Mouse (Mus musculus) forebrain, embryonic 14.5 days (tissue): ENCODE results near the gene Edaradd. TPM values are rescaled to one million over a fixed set of nuclear protein-coding genes. Genes with fewer than 3 reads are reported as not detected.

Experiments used
- ATAC-seq: fragments of 200-750 bp; cut with Nextera tagmentation; 2 replicates; pipeline ENCODE4 v1.8.0; 2017; ENCODE audit warnings: mild to moderate bottlenecking, moderate library complexity
- DNase-seq: peaks from one replicate; pipeline ENCODE4 v3.0.0-alpha.2; 2015; ENCODE audit warnings: low spot score
- H3K27ac ChIP-seq: fragments of 300-500 bp; sonication (generic); 2 replicates; pipeline ENCODE4 v1.5.1; 2014; ENCODE audit warnings: low read depth, mild to moderate bottlenecking, control low read depth, low read length, moderate library complexity
- H3K27me3 ChIP-seq: fragments of 300-500 bp; sonication (generic); replicated peaks from 2 replicates; pipeline ENCODE4 v1.6.1; 2014; ENCODE audit warnings: low read length, control low read depth, mixed read lengths; ENCODE audit not compliant: control insufficient read depth, insufficient read depth
- H3K36me3 ChIP-seq: fragments of 300-500 bp; sonication (generic); 2 replicates; pipeline ENCODE4 v1.6.1; 2014; ENCODE audit warnings: low read length, control low read depth; ENCODE audit not compliant: control insufficient read depth, insufficient read depth
- H3K4me1 ChIP-seq: fragments of 300-500 bp; sonication (generic); 2 replicates; pipeline ENCODE4 v1.6.1; 2014; ENCODE audit warnings: antibody characterized with exemption, low read length, control low read depth; ENCODE audit not compliant: control insufficient read depth, insufficient read depth
- H3K4me2 ChIP-seq: fragments of 300-500 bp; sonication (generic); 2 replicates; pipeline ENCODE4 v1.6.1; 2014; ENCODE audit warnings: mild to moderate bottlenecking, control low read depth, low read length
- H3K4me3 ChIP-seq: fragments of 300-500 bp; sonication (generic); 2 replicates; pipeline ENCODE4 v1.5.1; 2014; ENCODE audit warnings: low read depth, low read length, control low read depth
- H3K9ac ChIP-seq: fragments of 300-500 bp; sonication (generic); 2 replicates; pipeline ENCODE4 v1.6.1; 2014; ENCODE audit warnings: mild to moderate bottlenecking, low read length, control low read depth, moderate library complexity
- H3K9me3 ChIP-seq: fragments of 300-500 bp; sonication (generic); replicated peaks from 2 replicates; pipeline ENCODE4 v1.6.1; 2016; ENCODE audit warnings: low read length, control low read depth, mixed read lengths; ENCODE audit not compliant: control insufficient read depth
- WGBS: fragments of 180-500 bp; shearing (Covaris S2); extraction: QIAGEN DNeasy Blood & Tissue Kit; methylation state at CpG from one replicate; pipeline ENCODE4 v1.1.7; 2014; 5-methylcytosine and 5-hydroxymethylcytosine counted together
- polyA plus RNA-seq: library from polyadenylated mRNA; unstranded; fragments of >200 nt; fragmentation: Nextera tagmentation; extraction: Ambion mirVana; gene quantifications from 2 replicates; pipeline ENCODE4 v1.2.1, GENCODE M21; 2014

The Edaradd gene
- polyA plus RNA-seq, 1 experiment from 2014 or later, result 1.0 TPM

GRCm38 (mm10) chr13:12534628-12535027, 14.4 kb upstream of the Edaradd start:
- no peak overlapping the region for H3K9ac ChIP-seq
- H3K27ac ChIP-seq, result no peak overlapping the region
- H3K36me3 ChIP-seq, result no peaks in the 10 kb centered on the region
- H3K4me1 ChIP-seq, result no peaks in the 10 kb centered on the region
- ATAC-seq (no peak), DNase-seq (no peak)
- H3K27me3 ChIP-seq, result no peaks in the 10 kb centered on the region
- no peaks in the 10 kb centered on the region for H3K9me3 ChIP-seq
- no peak overlapping the region for H3K4me3 ChIP-seq
- WGBS, result 88% methylated on average over 3 of the region's 3 CpGs
- H3K4me2 ChIP-seq, result no peak overlapping the region

- no peak for DNase-seq
- no peaks in the 10 kb centered on the region for H3K4me1 ChIP-seq
- ATAC-seq, result no peak
- no peak overlapping the region for H3K4me3 ChIP-seq
- H3K9ac ChIP-seq, result no peak overlapping the region
- WGBS, result 95% methylated on average over 4 of the region's 4 CpGs
- no peak overlapping the region for H3K4me2 ChIP-seq
- no peaks in the 10 kb centered on the region for H3K9me3 ChIP-seq
- H3K27ac ChIP-seq, result no peak overlapping the region
- H3K36me3 ChIP-seq, result no peaks in the 10 kb centered on the region
- H3K27me3 ChIP-seq, result 0 out of 2 replicates have a peak, but pooled peaks cover 3% of the 10 kb centered on the region
Observed at GRCm38 (mm10) chr13:12525678-12526077, 5.4 kb upstream of the Edaradd start.

- DNase-seq, result no peak
- no peak for ATAC-seq
- Histone ChIP-seq H3K9ac (no peak overlapping the region), H3K27ac (no peak overlapping the region), H3K4me1 (no peaks in the 10 kb centered on the region), H3K36me3 (no peaks in the 10 kb centered on the region), H3K27me3 (peaks cover 3% of the 10 kb centered on the region; the same call in 1 of the 2 replicates), H3K4me3 (no peak overlapping the region), H3K4me2 (no peak overlapping the region), H3K9me3 (no peaks in the 10 kb centered on the region)
Observed at GRCm38 (mm10) chr13:12522346-12522745, 2.1 kb upstream of the Edaradd start.

GRCm38 (mm10) chr13:12519371-12519770, 867 bp downstream of the Edaradd start:
- Histone ChIP-seq H3K27ac (no peak overlapping the region), H3K4me2 (peak overlapping the region; percentile 91), H3K4me1 (no peaks in the 10 kb centered on the region), H3K4me3 (peak overlapping the region; percentile 49), H3K9ac (peak overlapping the region; percentile 40; the same call in 1 of the 2 replicates), H3K27me3 (peaks cover 3% of the 10 kb centered on the region; the same call in 1 of the 2 replicates), H3K9me3 (no peaks in the 10 kb centered on the region), H3K36me3 (no peaks in the 10 kb centered on the region)
- ATAC-seq (peak; percentile 60), DNase-seq (peak; percentile 28)
- 3% methylated on average over 18 of the region's 18 CpGs for WGBS

- no peaks in the 10 kb centered on the region for H3K9me3 ChIP-seq
- no peak overlapping the region for H3K9ac ChIP-seq
- no peak overlapping the region for H3K4me3 ChIP-seq
- H3K4me1 ChIP-seq, result no peaks in the 10 kb centered on the region
- 72% methylated on average over 9 of the region's 9 CpGs for WGBS
- no peak overlapping the region for H3K4me2 ChIP-seq
- no peaks in the 10 kb centered on the region for H3K36me3 ChIP-seq
- no peak overlapping the region for H3K27ac ChIP-seq
- ATAC-seq (no peak), DNase-seq (no peak)
- H3K27me3 ChIP-seq, result no peaks in the 10 kb centered on the region
Observed at GRCm38 (mm10) chr13:12511189-12511965, 8.9 kb downstream of the Edaradd start.

GRCm38 (mm10) chr13:12510032-12510431, 10.2 kb downstream of the Edaradd start:
- Histone ChIP-seq H3K27ac (no peak overlapping the region), H3K4me2 (no peak overlapping the region), H3K9me3 (no peaks in the 10 kb centered on the region), H3K4me1 (no peaks in the 10 kb centered on the region), H3K36me3 (no peaks in the 10 kb centered on the region), H3K4me3 (no peak overlapping the region), H3K27me3 (no peaks in the 10 kb centered on the region), H3K9ac (no peak overlapping the region)
- no peak for DNase-seq
- no peak for ATAC-seq
- 87% methylated on average over 6 of the region's 6 CpGs for WGBS

GRCm38 (mm10) chr13:12507426-12507825, 12.8 kb downstream of the Edaradd start:
- no peak overlapping the region for H3K9ac ChIP-seq
- no peak overlapping the region for H3K4me2 ChIP-seq
- H3K4me3 ChIP-seq, result no peak overlapping the region
- no peaks in the 10 kb centered on the region for H3K4me1 ChIP-seq
- H3K9me3 ChIP-seq, result no peaks in the 10 kb centered on the region
- no peak overlapping the region for H3K27ac ChIP-seq
- DNase-seq (no peak), ATAC-seq (no peak)
- no peaks in the 10 kb centered on the region for H3K36me3 ChIP-seq
- 94% methylated on average over 6 of the region's 6 CpGs for WGBS
- H3K27me3 ChIP-seq, result no peaks in the 10 kb centered on the region

- Histone ChIP-seq H3K4me2 (no peak overlapping the region), H3K27ac (no peak overlapping the region), H3K36me3 (no peaks in the 10 kb centered on the region), H3K4me1 (no peaks in the 10 kb centered on the region), H3K27me3 (no peaks in the 10 kb centered on the region), H3K4me3 (no peak overlapping the region), H3K9me3 (no peaks in the 10 kb centered on the region), H3K9ac (no peak overlapping the region)
- DNase-seq (no peak), ATAC-seq (no peak)
- WGBS, result 71% methylated on average over 3 of the region's 3 CpGs
Observed at GRCm38 (mm10) chr13:12505359-12505758, 14.9 kb downstream of the Edaradd start.

- Histone ChIP-seq H3K27ac (peak overlapping the region; percentile 33; the same call in 1 of the 2 replicates), H3K9ac (no peak overlapping the region), H3K9me3 (no peaks in the 10 kb centered on the region), H3K4me3 (no peak overlapping the region), H3K36me3 (no peaks in the 10 kb centered on the region), H3K27me3 (no peaks in the 10 kb centered on the region), H3K4me2 (no peak overlapping the region), H3K4me1 (no peaks in the 10 kb centered on the region)
- ATAC-seq (peak; percentile 67), DNase-seq (peak; percentile 60)
- 11% methylated on average over 11 of the region's 11 CpGs for WGBS
Observed at GRCm38 (mm10) chr13:12503238-12503751, 16.9 kb downstream of the Edaradd start.
